Mouse (Mus musculus): Measurements from ENCODE around the gene Ccdc159. TPM values are rescaled to one million over a fixed set of nuclear protein-coding genes. Genes with fewer than 3 reads are reported as not detected.
A peak's percentile ranks its signal among the peaks of the same experiment; 100 is the strongest.

The Ccdc159 gene
- polyA plus RNA-seq, 1 experiment from 2014 or later: 4.9 TPM

- peaks cover 6% of the 10 kb centered on the region; the same call in 1 of the 2 replicates for H3K27me3 ChIP-seq (ENCODE audit: insufficient read depth, low read length)
- no peak overlapping the region for H3K27ac ChIP-seq (ENCODE audit: low read depth)
- peak overlapping the region; percentile 62; the same call in 1 of the 2 replicates for H3K9ac ChIP-seq
- peak overlapping the region; percentile 58 for H3K4me3 ChIP-seq (ENCODE audit: low read depth, low read length)
- no peaks in the 10 kb centered on the region for H3K4me1 ChIP-seq (ENCODE audit: insufficient read depth)
- DNase-seq: no peak
- 60% methylated on average over 3 of the region's 3 CpGs for WGBS
- ATAC-seq (ENCODE audit: insufficient read depth): no peak
- TF ChIP-seq CTCF (IDR thresholded peaks at IDR 0.05; ENCODE audit: low read depth): no peak
- H3K36me3 ChIP-seq (ENCODE audit: insufficient read depth): no peaks in the 10 kb centered on the region
- peak overlapping the region; percentile 98 for H3K4me2 ChIP-seq
- H3K9me3 ChIP-seq (ENCODE audit: low read depth, low read length): no peaks in the 10 kb centered on the region
Observed at GRCm38 (mm10) chr9:21916851-21917492, 10.3 kb upstream of the Ccdc159 start.

- WGBS: 1% methylated on average over 35 of the region's 35 CpGs
- no peaks in the 10 kb centered on the region for H3K9me3 ChIP-seq (ENCODE audit: low read depth, low read length)
- DNase-seq (peak; percentile 28), ATAC-seq (ENCODE audit: insufficient read depth) (peak; percentile 73)
- peaks cover 6% of the 10 kb centered on the region; the same call in 1 of the 2 replicates for H3K27me3 ChIP-seq (ENCODE audit: insufficient read depth, low read length)
- no peak overlapping the region for H3K27ac ChIP-seq (ENCODE audit: low read depth)
- H3K9ac ChIP-seq: peak overlapping the region; percentile 62
- H3K4me1 ChIP-seq (ENCODE audit: insufficient read depth): no peaks in the 10 kb centered on the region
- peak overlapping the region; percentile 58 for H3K4me3 ChIP-seq (ENCODE audit: low read depth, low read length)
- H3K36me3 ChIP-seq (ENCODE audit: insufficient read depth): no peaks in the 10 kb centered on the region
- H3K4me2 ChIP-seq: peak overlapping the region; percentile 98
- no peak for TF ChIP-seq CTCF (IDR thresholded peaks at IDR 0.05; ENCODE audit: low read depth)
Observed at GRCm38 (mm10) chr9:21917493-21918034, 9.7 kb upstream of the Ccdc159 start.

DNA sequence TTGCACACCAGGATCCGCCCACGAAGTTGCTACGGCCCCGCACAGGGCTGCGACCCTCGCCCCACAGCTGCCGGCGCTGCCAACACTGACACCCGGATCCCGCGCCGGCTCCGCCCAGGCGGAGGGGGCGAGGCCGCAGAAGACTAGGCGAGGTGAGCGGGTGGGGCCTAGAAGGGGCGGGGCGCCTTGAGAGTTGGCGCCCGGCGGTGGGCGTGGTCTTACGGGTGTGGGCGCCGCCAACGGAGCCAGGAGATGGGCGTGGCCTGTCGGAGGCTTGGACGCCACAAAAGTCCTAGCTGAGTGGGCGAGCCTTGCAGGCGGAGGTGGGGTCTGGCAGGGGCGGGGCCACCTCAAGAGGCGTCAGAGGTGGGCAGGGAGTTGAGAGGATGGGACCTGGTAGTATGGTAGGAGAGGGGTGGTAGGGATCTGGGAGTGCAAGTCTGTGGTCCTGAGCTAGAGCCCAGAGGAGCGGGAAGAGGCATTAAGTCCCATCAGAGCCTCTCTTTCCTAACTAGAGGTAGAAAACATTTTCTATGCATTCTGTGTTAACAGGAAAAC, 9.2 kb upstream of the Ccdc159 start, which contains the start of gene Rab3d:
Gene Rab3d (minus strand): TSS at position 158 of the 558 bp plus-strand sequence.
- Histone ChIP-seq H3K27me3 (ENCODE audit: insufficient read depth, low read length) (peaks cover 6% of the 10 kb centered on the region; the same call in 1 of the 2 replicates), H3K4me3 (ENCODE audit: low read depth, low read length) (peak within 1 kb of the TSS; percentile 58), H3K4me2 (peak within 1 kb of the TSS; percentile 98), H3K9ac (peak within 1 kb of the TSS; percentile 62), H3K27ac (ENCODE audit: low read depth) (no peak within 1 kb of the TSS), H3K36me3 (ENCODE audit: insufficient read depth) (no peaks in the 10 kb centered on the region), H3K4me1 (ENCODE audit: insufficient read depth) (no peaks in the 10 kb centered on the region), H3K9me3 (ENCODE audit: low read depth, low read length) (no peaks in the 10 kb centered on the region)
- DNase-seq (peak; percentile 99), ATAC-seq (ENCODE audit: insufficient read depth) (peak; percentile 93)
- TF ChIP-seq CTCF (IDR thresholded peaks at IDR 0.05; ENCODE audit: low read depth): no peak
- under 1% methylated on average over 36 of the region's 36 CpGs for WGBS

DNA sequence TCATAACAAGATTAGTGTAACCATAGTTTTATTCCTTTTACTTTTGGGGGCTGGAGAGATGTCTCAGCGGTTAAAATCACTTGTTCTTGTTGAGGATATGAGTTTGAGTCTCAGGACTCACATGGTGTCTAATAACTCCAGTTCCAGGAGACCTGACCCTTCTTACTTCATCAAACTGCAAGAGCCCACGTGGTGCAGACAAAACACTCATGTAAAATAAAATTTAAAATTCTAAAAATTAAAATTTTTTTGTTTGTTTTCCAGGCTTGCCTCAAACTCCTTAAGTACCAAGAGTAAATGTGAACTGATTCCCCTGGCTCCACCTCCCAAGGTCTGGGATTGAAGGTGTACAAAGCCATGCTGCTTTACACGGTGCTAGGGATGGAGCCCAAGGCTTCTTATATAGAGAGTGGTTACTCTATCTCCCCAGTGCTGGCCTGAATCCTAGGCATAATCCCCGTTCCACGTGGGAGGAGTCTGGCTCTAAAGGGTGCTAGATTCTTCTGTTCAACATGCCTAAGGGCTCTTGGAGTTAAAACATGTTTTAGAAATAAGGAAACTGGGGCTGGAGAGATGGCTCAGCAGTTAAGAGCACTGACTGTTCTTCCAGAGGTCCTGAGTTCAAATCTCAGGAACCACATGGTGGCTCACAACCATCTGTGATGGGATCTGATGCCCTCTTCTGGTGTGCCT, 8.4 kb upstream of the Ccdc159 start:
- H3K4me1 ChIP-seq (ENCODE audit: insufficient read depth): no peaks in the 10 kb centered on the region
- 16% methylated on average over 5 of the region's 5 CpGs for WGBS
- DNase-seq: peak; percentile 10
- H3K4me3 ChIP-seq (ENCODE audit: low read depth, low read length): peak overlapping the region; percentile 58; the same call in 1 of the 2 replicates
- peak overlapping the region; percentile 98 for H3K4me2 ChIP-seq
- H3K9me3 ChIP-seq (ENCODE audit: low read depth, low read length): no peaks in the 10 kb centered on the region
- H3K27ac ChIP-seq (ENCODE audit: low read depth): no peak overlapping the region
- no peak for ATAC-seq (ENCODE audit: insufficient read depth)
- no peaks in the 10 kb centered on the region for H3K36me3 ChIP-seq (ENCODE audit: insufficient read depth)
- no peak overlapping the region for H3K9ac ChIP-seq
- no peak for TF ChIP-seq CTCF (IDR thresholded peaks at IDR 0.05; ENCODE audit: low read depth)
- peaks cover 6% of the 10 kb centered on the region; the same call in 1 of the 2 replicates for H3K27me3 ChIP-seq (ENCODE audit: insufficient read depth, low read length)

GRCm38 (mm10) chr9:21923036-21923435, 4.2 kb upstream of the Ccdc159 start:
- WGBS: 86% methylated on average over 4 of the region's 4 CpGs

GRCm38 (mm10) chr9:21923490-21924098, 3.7 kb upstream of the Ccdc159 start:
- Histone ChIP-seq H3K36me3 (ENCODE audit: insufficient read depth) (no peaks in the 10 kb centered on the region), H3K4me2 (no peak overlapping the region), H3K27me3 (ENCODE audit: insufficient read depth, low read length) (no peaks in the 10 kb centered on the region), H3K4me3 (ENCODE audit: low read depth, low read length) (no peak overlapping the region), H3K9me3 (ENCODE audit: low read depth, low read length) (no peaks in the 10 kb centered on the region), H3K4me1 (ENCODE audit: insufficient read depth) (peaks cover 10% of the 10 kb centered on the region; the same call in 1 of the 2 replicates), H3K27ac (ENCODE audit: low read depth) (peak overlapping the region; percentile 43), H3K9ac (no peak overlapping the region)
- ATAC-seq (ENCODE audit: insufficient read depth): no peak
- DNase-seq: no peak
- WGBS: 31% methylated on average over 3 of the region's 3 CpGs
- TF ChIP-seq CTCF (IDR thresholded peaks at IDR 0.05; ENCODE audit: low read depth): no peak

More at GRCm38 (mm10) chr9:21923036-21923435, 4.2 kb upstream of the Ccdc159 start:
- Histone ChIP-seq H3K4me2 (no peak overlapping the region), H3K4me3 (ENCODE audit: low read depth, low read length) (no peak overlapping the region), H3K36me3 (ENCODE audit: insufficient read depth) (no peaks in the 10 kb centered on the region), H3K27ac (ENCODE audit: low read depth) (peak overlapping the region; percentile 43; the same call in 1 of the 2 replicates), H3K27me3 (ENCODE audit: insufficient read depth, low read length) (no peaks in the 10 kb centered on the region), H3K9ac (no peak overlapping the region), H3K4me1 (ENCODE audit: insufficient read depth) (peaks cover 10% of the 10 kb centered on the region; the same call in 1 of the 2 replicates), H3K9me3 (ENCODE audit: low read depth, low read length) (no peaks in the 10 kb centered on the region)
- ATAC-seq (ENCODE audit: insufficient read depth) (no peak), DNase-seq (no peak)
- TF ChIP-seq CTCF (IDR thresholded peaks at IDR 0.05; ENCODE audit: low read depth): no peak

All from lung, embryonic 14.5 days (tissue).